Mouse (Mus musculus) embryonic fibroblast, embryonic 13.5 days (primary cell): ENCODE results near the gene Cntnap4. TPM values are rescaled to one million over a fixed set of nuclear protein-coding genes. Genes with fewer than 3 reads are reported as not detected.

Experiments used
- H3K27ac ChIP-seq: 2 replicates; pipeline ENCODE4 v1.5.1; 2012; ENCODE audit warnings: low read length, control low read depth, inconsistent platforms; ENCODE audit not compliant: insufficient read depth
- H3K4me1 ChIP-seq: 2 replicates; pipeline ENCODE4 v1.6.1; 2011; ENCODE audit warnings: low read length; ENCODE audit not compliant: control insufficient read depth, insufficient read depth
- H3K4me3 ChIP-seq: 2 replicates; pipeline ENCODE4 v1.5.1; 2011; ENCODE audit warnings: mild to moderate bottlenecking, control low read depth, low read length; ENCODE audit not compliant: insufficient read depth
- CTCF ChIP-seq: IDR thresholded peaks from 2 replicates; pipeline ENCODE4 v1.5.1; 2011; ENCODE audit warnings: mild to moderate bottlenecking, control low read depth, low read length, moderate library complexity, borderline replicate concordance; ENCODE audit not compliant: insufficient read depth
- POLR2A ChIP-seq: IDR thresholded peaks from 2 replicates; pipeline ENCODE4 v1.6.1; 2011; ENCODE audit warnings: low read depth, mild to moderate bottlenecking, control low read depth, low read length, moderate library complexity
- polyA plus RNA-seq: library from polyadenylated mRNA; stranded (reverse); fragments of >200 nt; gene quantifications from 2 replicates; pipeline ENCODE4 v1.2.4, GENCODE M21; 2011; ENCODE audit warnings: low read depth; ENCODE audit not compliant: missing spikeins, insufficient read length

Cntnap4 gene
- polyA plus RNA-seq, 1 experiment = not detected

GRCm38 (mm10) chr8:112601150-112601549 is 31.3 kb downstream of the Cntnap4 start:
- Histone ChIP-seq H3K27ac (no peak overlapping the region), H3K4me3 (no peak overlapping the region), H3K4me1 (no peaks in the 10 kb centered on the region)
- TF ChIP-seq POLR2A = no peak
- TF ChIP-seq CTCF = no peak

- H3K27ac ChIP-seq = no peak overlapping the region
- H3K4me1 ChIP-seq = no peaks in the 10 kb centered on the region
- TF ChIP-seq POLR2A (no peak), CTCF (no peak)
- H3K4me3 ChIP-seq = no peak overlapping the region
These were observed 40.3 kb downstream of the Cntnap4 start for GRCm38 (mm10) chr8:112610121-112610520.

GRCm38 (mm10) chr8:112628791-112629190 is 58.9 kb downstream of the Cntnap4 start:
- TF ChIP-seq CTCF = no peak
- TF ChIP-seq POLR2A = no peak
- Histone ChIP-seq H3K4me1 (no peaks in the 10 kb centered on the region), H3K27ac (no peak overlapping the region), H3K4me3 (no peak overlapping the region)

- no peaks in the 10 kb centered on the region for H3K4me1 ChIP-seq
- no peak overlapping the region for H3K4me3 ChIP-seq
- TF ChIP-seq POLR2A = no peak
- no peak for TF ChIP-seq CTCF
- H3K27ac ChIP-seq = no peak overlapping the region
These were observed 82.8 kb downstream of the Cntnap4 start for GRCm38 (mm10) chr8:112652657-112653056.

- H3K27ac ChIP-seq = no peak overlapping the region
- TF ChIP-seq CTCF (no peak), POLR2A (no peak)
- no peak overlapping the region for H3K4me3 ChIP-seq
These were observed 83.4 kb downstream of the Cntnap4 start for GRCm38 (mm10) chr8:112653276-112653675.

GRCm38 (mm10) chr8:112653994-112654393 is 84.2 kb downstream of the Cntnap4 start:
- no peaks in the 10 kb centered on the region for H3K4me1 ChIP-seq
- no peak for TF ChIP-seq POLR2A
- TF ChIP-seq CTCF = no peak
- H3K4me3 ChIP-seq = no peak overlapping the region
- H3K27ac ChIP-seq = no peak overlapping the region

More at GRCm38 (mm10) chr8:112653276-112653675, 83.4 kb downstream of the Cntnap4 start:
- H3K4me1 ChIP-seq = no peaks in the 10 kb centered on the region

GRCm38 (mm10) chr8:112664067-112664466 is 94.2 kb downstream of the Cntnap4 start:
- no peak overlapping the region for H3K27ac ChIP-seq
- H3K4me3 ChIP-seq = no peak overlapping the region
- no peaks in the 10 kb centered on the region for H3K4me1 ChIP-seq
- TF ChIP-seq POLR2A = no peak
- TF ChIP-seq CTCF = no peak

- no peak for TF ChIP-seq CTCF
- no peak for TF ChIP-seq POLR2A
- Histone ChIP-seq H3K27ac (no peak overlapping the region), H3K4me3 (no peak overlapping the region), H3K4me1 (no peaks in the 10 kb centered on the region)
These were observed 104.8 kb downstream of the Cntnap4 start for GRCm38 (mm10) chr8:112674671-112675070.

GRCm38 (mm10) chr8:112681757-112682156 is 111.9 kb downstream of the Cntnap4 start:
- no peaks in the 10 kb centered on the region for H3K4me1 ChIP-seq
- H3K27ac ChIP-seq = no peak overlapping the region
- TF ChIP-seq CTCF (no peak), POLR2A (no peak)
- no peak overlapping the region for H3K4me3 ChIP-seq

- TF ChIP-seq POLR2A (no peak), CTCF (no peak)
- H3K27ac ChIP-seq = no peak overlapping the region
- no peaks in the 10 kb centered on the region for H3K4me1 ChIP-seq
- H3K4me3 ChIP-seq = no peak overlapping the region
These were observed 125.9 kb downstream of the Cntnap4 start for GRCm38 (mm10) chr8:112695708-112696107.

- no peak for TF ChIP-seq CTCF
- no peak for TF ChIP-seq POLR2A
- H3K4me1 ChIP-seq = no peaks in the 10 kb centered on the region
- no peak overlapping the region for H3K4me3 ChIP-seq
- no peak overlapping the region for H3K27ac ChIP-seq
These were observed 128.3 kb downstream of the Cntnap4 start for GRCm38 (mm10) chr8:112698141-112698540.
